Mouse (Mus musculus) ovary, postnatal 10 days (tissue): ENCODE measurements around the gene C2.

Experiments used
- DNase-seq: peaks from one replicate; pipeline ENCODE4 v3.0.0; 2022; ENCODE audit warnings: low spot score

C2 gene

DNA sequence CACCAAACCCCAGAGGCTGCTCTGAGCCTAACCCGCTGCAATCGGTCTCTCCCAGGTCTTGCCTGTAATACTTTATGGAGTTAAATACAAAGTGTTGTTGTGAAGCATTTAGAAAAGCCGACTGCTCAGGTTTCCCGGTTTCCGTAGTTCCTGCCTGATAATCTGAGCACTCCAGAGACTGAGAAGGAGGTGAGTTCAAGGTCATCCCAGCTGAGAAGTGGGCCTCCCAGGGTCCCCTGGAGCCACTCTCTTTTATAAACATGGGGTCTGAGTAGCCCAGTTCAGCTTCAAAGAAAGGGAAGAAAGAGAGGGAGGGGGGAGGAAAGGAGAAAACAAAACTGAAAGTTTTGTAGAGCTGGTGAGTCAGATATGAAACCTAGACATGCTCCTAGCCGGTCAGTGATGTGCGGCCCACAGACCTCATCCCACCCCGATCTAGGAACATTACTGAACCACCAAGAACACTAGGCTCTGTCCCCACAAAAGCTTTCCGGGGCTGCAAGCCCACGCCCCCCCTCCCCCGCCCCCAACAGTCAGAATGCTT, 18.7 kb downstream of the C2 start, which contains the start of gene Zbtb12:
Zbtb12 (plus strand) TSS at position 148 of the 544 bp plus-strand sequence.
- no peak for DNase-seq

GRCm38 (mm10) chr17:34874321-34874720, 23.7 kb downstream of the C2 start:
- DNase-seq = no peak

DNA sequence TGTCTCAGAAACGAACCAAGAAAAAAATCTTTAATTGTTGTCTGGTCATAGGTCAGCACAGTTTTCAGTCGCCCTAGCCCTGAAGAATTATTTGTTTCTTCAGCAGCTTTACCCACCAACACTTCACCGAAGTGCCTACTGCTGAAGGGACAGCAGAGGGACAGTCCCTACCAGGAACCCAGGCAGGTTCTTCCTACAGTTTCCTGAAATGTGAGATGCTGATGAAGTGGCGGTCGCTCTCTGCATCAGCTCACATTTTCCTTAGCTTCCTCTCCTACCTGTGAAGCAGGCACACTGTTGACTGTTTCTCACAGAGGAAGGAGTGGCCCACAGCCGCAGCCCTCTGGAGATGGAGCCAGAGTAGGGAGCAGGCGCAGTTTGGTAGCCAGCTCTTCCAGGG, 32.1 kb downstream of the C2 start:
- DNase-seq = no peak

- DNase-seq = no peak
These were observed 35.5 kb downstream of the C2 start, which contains the start of gene Cfb for GRCm38 (mm10) chr17:34862416-34863081. TSS of gene Cfb (minus strand) at chr17:34862518.

DNA sequence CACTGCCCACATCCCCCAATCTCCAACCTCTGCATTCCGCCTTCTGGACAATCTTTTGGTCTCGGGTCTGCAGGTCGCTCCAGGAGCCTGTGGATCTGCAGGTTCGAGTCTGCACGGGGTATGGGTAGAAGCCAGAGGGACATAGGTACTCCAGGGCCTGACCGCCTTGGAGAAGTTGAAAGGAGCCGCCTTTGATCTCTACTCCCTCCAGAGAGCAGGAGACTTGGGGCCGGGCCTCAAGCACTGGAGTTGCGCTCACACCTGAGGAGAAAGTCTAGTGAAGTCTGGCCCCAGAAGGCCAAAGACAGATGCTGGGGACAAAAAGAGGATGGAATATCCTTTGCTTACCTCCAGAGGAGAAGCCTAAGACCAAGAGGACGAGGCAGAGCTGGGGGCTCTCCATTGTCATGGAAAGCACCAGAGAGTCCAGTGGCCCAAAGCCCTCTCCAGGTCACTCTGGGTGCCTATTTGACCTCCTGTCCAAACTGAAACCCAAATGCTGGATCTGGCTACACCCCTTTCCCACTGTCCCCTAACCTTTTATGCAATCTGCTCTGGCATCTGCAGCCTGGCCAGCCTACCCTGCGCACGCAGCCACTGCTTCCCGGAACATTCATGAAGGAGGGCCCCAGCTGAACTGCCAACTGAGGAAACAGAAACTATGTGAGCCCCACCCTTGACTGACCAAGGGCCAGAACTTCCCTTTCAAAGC, 36.2 kb downstream of the C2 start:
- no peak for DNase-seq

DNA sequence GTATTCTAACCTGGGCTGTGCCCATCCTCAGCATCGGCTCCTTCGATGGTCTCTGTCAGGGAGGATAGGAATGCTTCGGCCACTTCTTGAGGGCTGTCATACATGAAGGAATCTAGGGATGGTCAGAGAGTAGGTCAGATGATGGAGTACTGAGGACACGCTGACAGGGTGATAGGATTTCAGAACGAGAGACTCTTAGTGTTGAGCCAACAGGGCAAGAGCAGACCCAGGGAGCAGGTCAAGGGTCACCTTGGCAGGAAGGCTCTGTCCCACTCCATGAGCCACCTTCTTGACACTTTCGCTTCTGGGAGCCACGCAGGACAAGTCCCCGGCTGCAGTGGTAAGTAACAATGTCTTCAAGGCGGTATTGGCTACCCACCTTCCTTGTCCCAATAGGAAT, 37.6 kb downstream of the C2 start:
- no peak for DNase-seq

- DNase-seq = no peak
These were observed 39.4 kb downstream of the C2 start for GRCm38 (mm10) chr17:34858670-34859069.

GRCm38 (mm10) chr17:34855825-34856224, 42.2 kb downstream of the C2 start:
- no peak for DNase-seq

- DNase-seq = no peak
These were observed 43.3 kb downstream of the C2 start for GRCm38 (mm10) chr17:34854761-34855160.

DNA sequence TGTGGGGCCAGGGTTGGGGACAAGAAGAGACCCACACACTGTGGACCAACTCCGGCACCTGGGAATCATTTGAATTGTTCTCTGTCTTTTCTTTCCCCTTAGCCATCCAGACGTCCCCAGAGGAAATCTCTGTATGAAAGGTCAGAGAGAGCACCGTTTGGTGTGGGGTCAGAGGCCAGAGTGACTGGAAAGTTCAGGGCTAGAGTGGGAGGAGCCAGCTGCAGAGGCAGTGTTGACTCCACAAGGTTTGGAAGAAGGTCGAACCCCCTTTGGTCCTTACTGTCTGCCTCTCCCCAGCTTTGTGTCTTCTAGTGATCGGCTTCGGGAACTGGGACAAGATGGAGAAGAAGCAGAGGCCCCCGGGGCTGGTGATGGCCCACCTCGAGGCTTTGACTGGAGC, 44.6 kb downstream of the C2 start:
- DNase-seq = no peak

GRCm38 (mm10) chr17:34850517-34851125, 47.4 kb downstream of the C2 start:
- no peak for DNase-seq

- DNase-seq = peak; percentile 87
These were observed 48.1 kb downstream of the C2 start, which contains the start of the genes Skiv2l and Nelfe for GRCm38 (mm10) chr17:34849722-34850516. TSS of gene Skiv2l (minus strand) at chr17:34850210. TSS of gene Nelfe (plus strand) at chr17:34850391.

- no peak for DNase-seq
These were observed 50.5 kb downstream of the C2 start for GRCm38 (mm10) chr17:34847615-34848014.

DNA sequence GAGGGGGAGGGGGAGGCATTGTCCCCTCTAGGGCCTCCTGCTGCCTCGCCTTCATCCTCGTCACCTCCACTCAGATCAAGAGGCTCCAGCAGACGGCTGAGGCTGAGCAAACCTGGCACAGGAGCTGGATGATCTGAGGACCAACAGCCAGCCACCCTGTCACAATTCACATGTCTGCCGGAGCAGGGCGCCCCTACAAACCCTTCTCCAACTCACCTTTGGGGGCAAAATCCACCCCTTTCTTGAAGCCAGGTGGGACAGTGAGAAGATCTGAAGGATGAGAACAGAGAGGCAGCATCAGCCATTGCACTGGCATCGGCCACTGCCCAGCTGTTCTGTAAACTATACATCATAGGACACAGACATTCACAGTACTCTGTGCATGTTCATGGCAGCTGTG, 50.9 kb downstream of the C2 start:
- no peak for DNase-seq

DNA sequence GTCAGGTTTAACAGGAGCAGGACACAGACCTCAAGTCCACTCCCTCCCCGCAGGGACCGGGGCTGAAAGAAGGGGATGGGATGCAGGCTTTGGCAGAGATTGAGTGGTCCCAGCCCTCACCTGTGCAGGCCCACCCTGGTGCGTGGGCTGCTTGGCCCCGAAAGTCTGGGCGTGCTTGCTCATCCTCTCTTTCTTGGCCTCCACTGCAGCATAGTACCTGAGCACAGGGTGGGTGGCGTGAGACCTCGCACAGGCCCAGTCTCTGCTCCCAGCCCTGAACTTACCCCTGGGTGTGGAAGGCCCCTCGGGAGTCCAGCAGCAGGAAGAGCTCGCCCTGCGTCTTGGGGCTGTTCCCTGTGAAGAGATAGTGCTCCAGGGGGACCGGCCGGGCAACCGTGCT, 53.2 kb downstream of the C2 start:
- DNase-seq = no peak

GRCm38 (mm10) chr17:34840736-34841307, 57.2 kb downstream of the C2 start:
- DNase-seq = no peak

GRCm38 (mm10) chr17:34838785-34839184, 59.3 kb downstream of the C2 start:
- no peak for DNase-seq

- no peak for DNase-seq
These were observed 60.4 kb downstream of the C2 start for GRCm38 (mm10) chr17:34837464-34838324.

DNA sequence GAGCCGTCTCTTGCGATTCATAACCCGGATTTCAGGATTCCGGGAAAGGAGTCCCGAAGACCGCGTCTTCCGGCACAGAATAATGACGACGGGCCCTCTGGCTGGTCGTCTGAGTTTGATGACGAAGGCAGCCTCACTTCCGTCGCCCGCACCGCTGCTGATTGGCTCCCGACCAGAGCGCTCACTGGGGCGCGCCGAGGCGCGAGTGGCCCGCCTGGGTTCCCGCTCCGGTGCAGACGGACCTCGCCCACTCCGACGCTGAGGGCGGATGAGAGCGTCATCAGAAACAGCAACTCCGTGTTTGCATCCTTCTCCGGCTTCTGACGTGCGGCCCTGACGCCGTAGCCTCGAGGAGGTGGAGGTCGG, 61.2 kb downstream of the C2 start, which contains the start of the genes Stk19 and Dxo:
Stk19 (minus strand) TSS at position 90 of the 366 bp plus-strand sequence.
Dxo (plus strand) TSS at position 164 of the 366 bp plus-strand sequence.
- peak; percentile 88 for DNase-seq

DNA sequence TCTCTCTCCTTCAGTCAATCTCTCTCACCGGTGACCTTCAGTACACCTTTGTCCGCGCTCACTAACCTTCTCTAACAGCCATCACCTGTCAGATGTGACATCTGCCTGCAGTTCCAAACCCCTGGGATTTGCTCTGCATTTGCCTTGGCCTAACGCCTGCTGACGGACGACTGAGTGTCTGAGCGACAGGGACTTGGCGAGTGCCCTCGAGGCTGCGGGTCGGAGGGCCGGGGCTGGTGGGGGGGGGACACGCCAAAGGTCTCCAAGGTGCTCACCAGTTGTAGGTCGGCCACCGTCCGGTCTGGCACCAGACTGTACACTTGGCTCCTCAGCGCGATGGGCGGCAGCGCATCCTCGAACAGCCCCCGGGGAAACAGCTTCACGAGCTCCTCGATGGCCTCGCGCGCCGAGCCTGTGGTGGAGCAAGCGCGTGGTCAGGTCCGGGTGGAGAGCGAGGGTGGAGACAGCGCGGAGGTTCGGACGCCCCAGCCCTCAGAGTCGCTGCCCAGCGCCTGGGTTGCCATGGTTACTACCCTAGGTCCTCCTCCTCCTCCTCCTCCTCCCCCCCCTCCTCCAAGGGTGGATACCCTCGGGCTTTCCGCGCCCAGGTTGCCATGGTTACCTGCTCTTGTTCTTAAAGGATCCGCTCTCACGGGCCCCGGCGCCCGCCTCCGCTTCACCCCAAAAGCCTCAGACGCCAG, 61.8 kb downstream of the C2 start:
- DNase-seq = no peak
